Mouse (Mus musculus) liver, adult 2 months (tissue): ENCODE data around the gene Cdkn2b.
A peak's percentile ranks its signal among the peaks of the same experiment; 100 is the strongest.

Source experiments
- CTCF ChIP-seq: fragments of 200-500 bp; IDR thresholded peaks from 2 replicates; pipeline ENCODE4 v1.5.1; 2011; ENCODE audit warnings: low read depth, low read length, control low read depth
- POLR2A ChIP-seq: fragments of 200-500 bp; IDR thresholded peaks from 2 replicates; pipeline ENCODE4 v1.6.1; 2011; ENCODE audit warnings: low read length, control low read depth; ENCODE audit not compliant: insufficient read depth; ENCODE audit errors: extremely low read depth

DNA sequence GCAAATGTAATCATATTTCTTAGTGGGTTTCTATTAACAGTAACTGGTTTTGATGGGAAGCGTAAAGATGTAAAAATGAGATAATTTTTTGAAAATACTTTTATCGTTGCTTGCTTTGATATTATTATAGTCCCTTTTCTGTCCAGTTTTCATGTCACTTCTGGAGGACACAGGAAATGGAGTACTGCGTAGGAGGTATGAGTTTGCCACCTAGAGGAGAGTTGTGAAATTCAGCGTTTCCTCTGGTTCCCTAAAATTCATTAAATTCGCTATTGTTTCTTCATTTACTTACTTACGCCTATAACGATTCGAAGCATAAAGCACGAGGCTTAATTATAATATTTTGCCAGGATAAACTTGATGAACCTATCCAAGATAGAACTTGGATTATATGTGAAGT lies 43.1 kb upstream of the Cdkn2b start:
- 0 out of 2 replicates have a peak, but pooled peaks have one; percentile 12 for TF ChIP-seq CTCF
- no peak for TF ChIP-seq POLR2A
